Mouse (Mus musculus) thymus, postnatal 25 days (tissue): ENCODE results near the gene Fbxw11.
A peak's percentile ranks its signal among the peaks of the same experiment; 100 is the strongest.

Experiments
- DNase-seq: peaks from one replicate; pipeline ENCODE4 v3.0.0; 2022

The Fbxw11 gene

DNA sequence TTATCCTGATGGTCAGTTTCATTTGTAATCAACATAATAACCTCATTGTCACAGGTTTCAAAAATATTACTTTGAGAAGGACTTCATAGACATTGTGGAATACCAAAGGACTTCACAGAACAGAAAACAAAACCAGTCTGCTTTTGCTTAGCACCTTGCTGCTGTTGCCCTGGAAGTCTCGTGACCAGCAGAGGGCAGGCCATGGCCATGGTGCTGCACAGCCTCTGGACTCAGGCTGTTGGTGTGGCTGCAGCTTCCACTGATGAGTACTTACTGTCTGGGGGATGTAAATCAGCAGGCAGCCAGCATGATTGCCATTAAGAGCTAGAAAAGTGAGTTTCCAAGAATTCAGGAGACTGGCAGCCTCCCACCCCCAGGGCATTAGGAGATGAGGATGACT lies 16.8 kb upstream of the Fbxw11 start:
- DNase-seq: peak; percentile 66

DNA sequence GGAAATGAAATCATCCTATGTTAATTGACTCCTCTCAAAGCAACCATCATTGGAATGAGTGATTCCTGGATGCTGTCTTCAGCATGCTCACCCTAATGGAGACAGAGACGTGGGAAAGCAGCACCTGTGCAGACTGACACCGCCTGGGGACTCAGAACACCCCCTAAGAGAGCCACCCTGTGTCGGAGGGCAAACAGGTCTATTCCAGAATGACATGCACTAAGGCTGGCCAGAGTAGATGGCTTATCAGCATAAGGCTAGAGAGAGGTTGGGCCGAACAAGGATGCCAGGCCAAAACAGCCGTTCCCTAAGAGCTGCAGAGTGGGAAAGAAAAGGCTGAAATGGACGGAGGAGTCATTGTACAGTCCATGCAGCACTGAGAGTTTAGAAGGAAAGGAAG lies 16.4 kb upstream of the Fbxw11 start:
- DNase-seq: no peak

DNA sequence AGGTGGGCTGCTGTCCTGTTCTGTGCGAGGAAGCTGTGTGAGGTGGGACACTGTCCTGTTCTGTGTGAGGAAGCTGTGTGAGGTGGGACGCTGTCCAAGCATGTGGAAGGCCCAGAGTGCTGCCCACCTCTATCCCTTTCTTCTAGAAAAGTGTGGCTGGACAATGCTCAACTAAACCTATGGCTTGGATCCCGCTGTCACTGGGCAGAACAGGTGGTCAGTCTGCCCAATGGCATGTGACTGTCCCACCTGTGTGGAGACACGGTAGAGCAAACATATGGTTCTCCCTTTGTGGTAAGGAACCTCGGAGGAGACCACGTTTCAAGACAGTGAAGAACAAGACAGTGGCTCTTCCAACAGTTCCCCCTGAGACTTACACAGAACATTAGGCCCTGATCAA lies 14.6 kb upstream of the Fbxw11 start:
- DNase-seq: no peak

DNA sequence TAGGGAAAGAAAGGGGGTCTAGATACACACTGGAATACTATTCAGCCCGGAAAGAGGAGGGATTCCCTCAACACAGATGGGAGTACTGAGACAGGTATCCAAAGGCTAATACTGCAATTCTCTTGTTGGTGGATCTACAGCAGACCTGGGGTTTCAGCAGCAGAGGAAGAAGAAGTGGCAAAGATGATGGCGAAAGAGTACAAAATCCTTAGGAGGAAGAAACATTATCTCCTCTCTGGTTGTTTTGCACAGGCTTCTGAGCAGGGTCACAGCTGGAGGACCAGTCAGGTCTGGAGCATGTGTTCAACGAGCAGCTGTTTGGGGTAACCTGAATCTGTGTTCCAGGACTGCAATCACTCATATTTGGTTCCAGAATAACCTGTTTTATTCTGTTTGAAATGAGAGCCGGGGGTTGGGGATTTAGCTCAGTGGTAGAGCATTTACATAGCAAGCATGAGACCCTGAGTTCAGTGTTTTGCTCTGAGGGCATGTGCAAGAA lies 12.8 kb upstream of the Fbxw11 start:
- no peak for DNase-seq

DNA sequence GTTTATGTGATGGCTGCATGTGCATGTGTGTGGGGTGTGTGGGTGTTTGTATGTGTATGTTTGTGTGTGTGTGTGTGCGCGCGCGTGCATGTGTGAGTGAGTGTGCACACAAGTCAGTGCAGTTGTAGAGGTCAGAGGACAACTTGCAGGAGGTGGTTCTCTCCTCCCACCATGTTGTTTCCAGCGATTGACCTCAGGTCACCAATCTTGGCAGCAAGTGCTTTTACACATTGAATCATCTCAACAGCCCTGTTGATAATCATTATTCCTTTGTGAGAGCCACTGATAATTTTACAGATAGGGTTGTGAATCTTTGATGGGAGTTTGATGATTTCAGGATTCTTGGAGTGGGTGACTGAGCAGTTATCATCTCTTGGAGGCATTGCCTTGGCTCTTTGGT lies 9.9 kb upstream of the Fbxw11 start:
- DNase-seq: no peak

DNA sequence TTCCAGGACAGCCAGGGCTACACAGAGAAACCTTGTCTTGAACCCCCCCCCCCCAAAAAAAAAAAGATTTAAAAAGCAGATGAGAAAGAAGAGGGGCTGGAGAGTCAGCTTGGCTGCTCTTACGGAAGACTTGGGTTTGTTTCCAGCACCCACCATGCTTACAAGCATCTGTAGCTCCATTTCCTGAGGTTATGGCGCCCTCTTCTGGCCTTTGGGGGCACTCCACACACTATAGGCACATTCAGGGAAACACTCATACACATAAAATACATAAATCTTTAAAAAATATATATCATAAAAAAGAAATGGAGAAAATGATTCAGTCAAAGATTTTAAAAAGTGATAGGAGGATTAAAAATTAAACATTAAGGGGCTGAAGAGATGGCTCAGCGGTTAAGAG lies 9.0 kb upstream of the Fbxw11 start:
- DNase-seq: no peak

DNA sequence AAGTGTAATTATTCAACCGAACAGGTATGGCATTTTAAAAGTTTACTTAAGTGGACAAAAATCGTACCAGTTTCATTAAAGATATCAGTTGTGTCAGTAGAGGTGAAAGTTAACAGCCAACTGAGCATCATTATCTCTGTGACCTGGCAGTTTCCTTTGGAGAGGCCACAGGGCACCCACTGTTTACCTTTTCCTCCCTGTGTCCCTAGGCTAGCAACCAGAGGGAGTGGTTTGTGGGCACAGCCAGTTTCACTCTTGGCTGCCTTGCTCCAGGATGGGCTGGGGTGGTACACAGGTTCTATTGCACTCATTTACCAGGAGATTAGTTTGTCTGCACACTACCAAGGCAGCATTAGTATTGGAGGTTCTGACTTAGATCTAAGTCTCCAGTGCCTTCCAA lies 8.4 kb upstream of the Fbxw11 start:
- no peak for DNase-seq

- DNase-seq: no peak
These were observed 7.7 kb upstream of the Fbxw11 start for GRCm38 (mm10) chr11:32634842-32635241.

GRCm38 (mm10) chr11:32636275-32636674 lies 6.2 kb upstream of the Fbxw11 start:
- no peak for DNase-seq

DNA sequence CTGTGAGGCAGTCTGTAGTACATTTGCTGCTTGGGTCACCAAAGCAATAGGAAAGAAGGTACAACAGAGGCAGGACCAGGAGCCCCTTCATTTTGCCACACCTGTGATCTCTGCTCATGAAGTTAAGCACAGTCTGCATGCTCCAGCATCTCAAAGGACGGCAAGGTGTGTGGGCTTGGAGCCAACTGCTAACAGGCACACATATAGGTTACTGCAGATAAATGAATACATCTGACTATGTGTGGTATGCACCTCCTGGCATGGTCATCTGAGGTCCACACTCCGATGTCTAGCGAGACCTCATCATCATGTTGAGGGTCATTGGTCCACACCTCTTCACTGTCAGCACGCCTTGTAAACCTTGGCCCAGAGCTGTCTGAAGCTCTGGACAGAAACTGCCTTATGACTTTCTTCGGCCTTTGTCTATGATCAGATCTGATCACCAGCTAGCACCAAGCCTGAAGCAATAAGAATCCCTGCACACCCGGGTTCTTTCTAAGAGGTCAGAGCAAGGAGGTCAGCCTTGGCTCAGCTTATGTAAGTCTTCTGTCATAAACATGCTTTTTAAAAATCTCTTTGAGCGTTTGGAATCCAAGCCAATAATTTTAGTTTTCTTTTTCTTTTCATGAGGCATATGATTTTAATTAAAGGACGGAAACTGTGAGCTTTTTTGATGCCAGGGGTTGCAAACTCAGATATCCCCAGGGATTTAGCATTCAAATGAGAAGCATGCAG lies 3.8 kb upstream of the Fbxw11 start:
- DNase-seq: no peak

DNA sequence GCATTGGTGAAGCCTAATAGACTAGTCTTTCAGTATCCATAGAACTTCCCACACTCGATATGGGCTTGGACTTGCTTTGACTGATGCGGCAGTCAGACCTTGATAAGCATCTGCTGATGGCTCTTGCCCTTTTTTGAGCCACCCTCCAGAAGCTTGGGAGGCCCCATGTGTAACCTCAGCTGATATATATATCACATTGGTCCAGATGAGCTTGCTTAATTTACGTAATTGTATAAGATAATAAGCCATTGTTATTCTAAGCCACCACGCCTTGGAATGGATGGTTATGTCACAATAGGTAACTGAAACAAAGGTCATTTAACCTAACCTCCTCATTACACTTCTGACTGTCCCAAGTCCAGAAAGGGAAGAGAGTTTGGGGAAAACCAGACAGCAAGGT lies 1.9 kb upstream of the Fbxw11 start:
- no peak for DNase-seq

- peak; percentile 51 for DNase-seq
These were observed 669 bp downstream of the Fbxw11 start for GRCm38 (mm10) chr11:32642899-32643886.

DNA sequence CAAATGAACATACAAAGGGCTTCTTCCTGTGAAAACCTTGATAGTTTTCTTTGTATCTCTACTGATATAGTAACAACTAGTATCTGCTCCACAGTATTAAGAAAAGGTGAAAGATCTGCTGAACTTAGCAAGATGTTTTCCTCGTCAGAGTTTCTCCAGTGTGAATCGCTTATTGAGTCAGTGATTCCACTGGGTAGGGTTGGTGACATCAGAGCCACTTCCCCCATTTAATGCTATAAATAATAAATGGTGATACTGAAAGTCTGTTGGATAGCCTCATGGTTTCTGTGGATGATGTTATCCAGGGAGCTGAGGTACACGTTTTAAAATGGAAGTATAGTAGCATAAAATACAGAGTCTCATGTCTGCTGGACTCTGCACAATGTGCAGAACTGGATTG lies 1.5 kb downstream of the Fbxw11 start:
- no peak for DNase-seq

- DNase-seq: no peak
These were observed 4.7 kb downstream of the Fbxw11 start for GRCm38 (mm10) chr11:32647265-32647664.

DNA sequence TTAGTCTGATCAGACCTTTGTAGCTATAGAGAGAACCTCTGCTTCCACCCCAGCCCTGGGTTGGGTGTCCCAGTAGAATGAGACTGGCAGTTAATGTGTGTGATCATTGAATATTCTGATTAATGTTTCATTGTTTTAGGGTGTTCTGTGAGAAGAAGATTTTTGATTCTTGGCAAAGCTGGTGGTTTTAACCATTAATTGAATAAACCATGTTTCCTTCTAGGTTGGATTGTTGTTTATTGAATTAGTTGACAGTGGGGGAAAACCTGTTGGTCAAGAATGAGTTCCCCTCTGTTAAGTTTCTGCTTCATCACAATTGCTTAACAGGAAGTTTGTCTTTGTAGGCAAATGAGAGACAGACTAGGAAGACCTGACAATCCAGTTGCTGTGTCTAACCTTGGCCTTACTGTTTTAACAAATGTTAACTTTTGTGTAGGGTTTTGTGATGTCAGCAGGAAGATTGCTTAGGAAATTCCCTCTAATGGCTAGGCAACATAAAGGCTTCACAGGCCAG lies 7.8 kb downstream of the Fbxw11 start:
- DNase-seq: no peak

- no peak for DNase-seq
These were observed 8.5 kb downstream of the Fbxw11 start for GRCm38 (mm10) chr11:32650893-32651590.

GRCm38 (mm10) chr11:32651723-32652122 lies 9.2 kb downstream of the Fbxw11 start:
- DNase-seq: no peak

DNA sequence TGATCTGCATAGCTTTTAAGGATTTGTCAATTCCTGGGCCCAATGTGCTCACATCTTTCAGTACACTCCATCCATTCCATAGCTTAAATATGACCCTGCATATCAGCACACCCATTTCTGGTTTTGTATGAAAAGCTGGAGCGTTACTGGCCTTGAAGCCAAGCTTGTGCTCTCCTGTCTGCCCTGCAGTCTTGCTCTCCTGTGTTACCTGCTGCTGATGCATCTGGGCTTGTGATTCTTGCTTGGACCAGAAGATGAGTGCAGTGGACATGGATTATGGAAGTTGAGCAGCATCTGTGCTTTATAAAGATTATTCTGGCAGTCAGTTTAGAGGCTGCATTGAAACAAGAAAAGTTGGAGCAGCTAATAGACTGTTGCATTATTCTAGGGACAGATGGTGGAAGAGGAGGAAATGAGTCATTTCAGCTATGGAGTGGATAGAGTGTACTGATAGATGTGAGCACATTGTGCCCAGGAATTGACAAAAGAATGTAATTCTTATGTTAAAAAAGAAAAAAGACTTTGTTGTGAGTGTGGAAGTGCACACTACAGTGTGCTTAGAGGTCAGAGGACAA lies 19.6 kb downstream of the Fbxw11 start:
- DNase-seq: no peak

GRCm38 (mm10) chr11:32665639-32666038 lies 23.1 kb downstream of the Fbxw11 start:
- no peak for DNase-seq

DNA sequence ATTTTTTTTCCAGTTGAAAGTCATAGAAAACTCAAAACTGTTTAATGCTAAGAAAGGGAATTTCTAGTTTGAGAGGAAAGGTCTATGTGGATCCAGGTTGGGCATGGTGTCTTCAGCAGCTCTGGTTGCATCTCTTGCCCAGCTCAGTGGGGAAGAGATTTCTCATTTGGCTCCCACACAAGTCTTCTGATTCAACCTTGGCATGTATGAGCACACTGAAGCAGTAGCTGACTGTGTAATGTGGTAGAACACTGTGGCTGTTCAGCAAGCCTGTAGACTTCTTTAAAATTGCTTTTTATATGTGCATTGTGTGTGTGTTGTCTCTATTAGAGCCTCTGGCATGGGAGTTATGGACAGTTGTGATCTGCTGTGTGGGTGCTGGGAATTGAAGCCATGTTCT lies 24.5 kb downstream of the Fbxw11 start:
- DNase-seq: no peak

DNA sequence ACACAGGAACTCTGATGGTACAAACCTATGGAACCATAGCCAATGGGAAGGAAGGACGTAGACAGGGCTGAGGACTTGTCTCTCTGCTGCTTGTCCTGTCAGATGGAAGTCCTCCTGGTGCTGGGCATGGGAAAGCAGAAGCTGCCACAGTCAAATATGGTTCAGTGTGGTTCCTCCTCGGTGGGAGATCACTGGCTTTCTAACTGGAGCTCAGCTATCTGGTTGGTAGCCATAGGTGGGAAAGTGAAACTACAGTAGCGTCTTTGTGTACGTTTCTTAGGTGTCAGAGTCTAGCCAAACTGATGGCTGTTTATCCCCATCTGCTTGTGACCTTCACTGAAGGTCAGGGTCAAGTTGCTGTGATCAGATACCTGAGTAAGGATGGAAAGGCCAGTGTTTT lies 29.0 kb downstream of the Fbxw11 start:
- DNase-seq: no peak

DNA sequence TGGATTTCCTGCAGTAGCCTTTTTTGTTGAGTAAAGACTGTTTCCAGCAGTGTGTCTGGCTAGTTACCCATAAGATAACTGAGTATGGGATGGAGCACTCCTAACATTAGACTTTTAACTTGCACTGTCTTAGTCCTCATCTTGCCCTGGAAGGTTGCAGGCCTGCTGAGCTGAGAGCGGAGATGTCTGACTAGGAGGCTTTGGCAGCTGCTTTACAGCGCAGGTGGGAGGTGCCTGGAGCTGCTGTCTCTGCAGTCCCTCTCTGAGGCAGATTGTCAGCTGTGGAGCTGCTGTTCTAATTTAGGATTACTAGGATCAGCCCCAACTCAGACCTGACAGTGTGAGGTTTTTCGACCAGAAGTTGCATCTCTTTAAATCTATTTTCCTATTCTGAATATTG lies 34.3 kb downstream of the Fbxw11 start:
- DNase-seq: peak; percentile 14

DNA sequence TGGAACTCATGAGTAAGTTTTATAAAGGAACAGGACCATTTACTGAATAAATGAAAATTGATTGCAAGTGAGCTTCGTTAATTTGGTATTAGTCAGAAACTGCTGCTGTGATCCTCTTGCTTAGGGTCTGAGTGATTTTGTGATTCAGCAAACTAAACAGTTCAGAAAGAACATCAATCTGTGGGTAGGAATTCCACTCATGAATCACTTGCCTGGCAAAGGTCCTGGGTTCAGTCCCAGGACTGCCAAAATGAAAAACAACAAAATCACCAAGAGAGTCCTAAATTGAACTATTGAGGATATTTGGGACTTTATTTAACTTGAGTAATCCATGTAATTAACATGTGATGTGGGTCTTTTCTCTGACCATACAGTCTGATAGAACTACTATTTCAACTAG lies 35.3 kb downstream of the Fbxw11 start:
- no peak for DNase-seq
